In genomic region chr3:58372905-58373208, GRCm38 (mm10) we compare ENCODE assay signal across 8 mouse cellular contexts. TPM values are rescaled to one million over a fixed set of nuclear protein-coding genes. Genes with fewer than 3 reads are reported as not detected.
DNase-seq lines count a peak whose midpoint lies in the region; ATAC-seq and TF ChIP-seq lines count a peak whose summit lies in the region.

No protein-coding gene starts in this region.

- no peaks in the 10 kb centered on the region for H3K36me3 ChIP-seq in forebrain, embryonic 12.5 days (replicated peaks)
- no peaks in the 10 kb centered on the region for H3K36me3 ChIP-seq in intestine, postnatal 0 days (ENCODE audit: control insufficient read depth, insufficient read depth)
- no peaks in the 10 kb centered on the region for H3K36me3 ChIP-seq in neural tube, embryonic 12.5 days

- no peaks in the 10 kb centered on the region for H3K9me3 ChIP-seq in forebrain, embryonic 12.5 days
- no peaks in the 10 kb centered on the region for H3K9me3 ChIP-seq in intestine, postnatal 0 days (ENCODE audit: control insufficient read depth)
- no peaks in the 10 kb centered on the region for H3K9me3 ChIP-seq in neural tube, embryonic 12.5 days

- no peak for ATAC-seq in forebrain, embryonic 12.5 days (ENCODE audit: low FRiP score)
- peak; percentile 39 for ATAC-seq in intestine, postnatal 0 days
- ATAC-seq in neural tube, embryonic 12.5 days (ENCODE audit: low FRiP score, low read depth), result no peak; the same call in 1 of the 2 replicates
- no peak for ATAC-seq in megakaryocyte, adult 5-6 weeks (ENCODE audit: poor library complexity, severe bottlenecking)

- WGBS in forebrain, embryonic 12.5 days, result 11% methylated on average over 5 of the region's 5 CpGs
- WGBS in intestine, postnatal 0 days, result 4% methylated on average over 5 of the region's 5 CpGs
- 7% methylated on average over 5 of the region's 5 CpGs for whole genome bisulfite sequencing in neural tube, embryonic 12.5 days

- no peak for DNase-seq in layer of hippocampus, adult 2 months (ENCODE audit: low spot score in 2 of 2)
- DNase-seq in layer of hippocampus, adult 9-11 months, result no peak
- DNase-seq in B cell, adult 2 months, result no peak
- DNase-seq in lung, postnatal 25 days (ENCODE audit: low spot score), result no peak

- H3K27ac ChIP-seq in layer of hippocampus, adult 2 months, result peak overlapping the region; percentile 2; the same call in 1 of the 2 replicates
- no peak overlapping the region for H3K27ac ChIP-seq in forebrain, embryonic 12.5 days
- peak overlapping the region; percentile 72 for H3K27ac ChIP-seq in intestine, postnatal 0 days (ENCODE audit: low read depth, low read length)
- no peak overlapping the region for H3K27ac ChIP-seq in neural tube, embryonic 12.5 days

- peaks cover 21% of the 10 kb centered on the region for H3K4me1 ChIP-seq in forebrain, embryonic 12.5 days
- peaks cover 4% of the 10 kb centered on the region; the same call in 1 of the 2 replicates for H3K4me1 ChIP-seq in intestine, postnatal 0 days (replicated peaks; ENCODE audit: control insufficient read depth, insufficient read depth, low read length)
- H3K4me1 ChIP-seq in neural tube, embryonic 12.5 days, result peaks cover 11% of the 10 kb centered on the region

- H3K4me2 ChIP-seq in forebrain, embryonic 12.5 days, result peak overlapping the region; percentile 21
- H3K4me2 ChIP-seq in intestine, postnatal 0 days (replicated peaks; ENCODE audit: low read depth), result peak overlapping the region; percentile 56
- peak overlapping the region; percentile 46 for H3K4me2 ChIP-seq in neural tube, embryonic 12.5 days (replicated peaks)

- no peak for TF ChIP-seq CTCF in layer of hippocampus, adult 2 months (conservative IDR thresholded peaks at IDR 0.05)
- no peak for TF ChIP-seq CTCF in intestine, postnatal 0 days (IDR thresholded peaks at IDR 0.05; ENCODE audit: low read depth)

- H3K27me3 ChIP-seq in forebrain, embryonic 12.5 days, result 0 out of 2 replicates have a peak, but pooled peaks cover 6% of the 10 kb centered on the region
- no peaks in the 10 kb centered on the region for H3K27me3 ChIP-seq in intestine, postnatal 0 days (replicated peaks; ENCODE audit: control insufficient read depth, insufficient read depth, low read length)
- no peaks in the 10 kb centered on the region for H3K27me3 ChIP-seq in neural tube, embryonic 12.5 days (replicated peaks)

- H3K9ac ChIP-seq in forebrain, embryonic 12.5 days, result no peak overlapping the region
- H3K9ac ChIP-seq in intestine, postnatal 0 days (ENCODE audit: low read depth, low read length), result no peak overlapping the region
- H3K9ac ChIP-seq in neural tube, embryonic 12.5 days, result no peak overlapping the region

- H3K4me3 ChIP-seq in layer of hippocampus, adult 2 months, result no peak overlapping the region; the same call in 1 of the 2 replicates
- no peak overlapping the region for H3K4me3 ChIP-seq in forebrain, embryonic 12.5 days (replicated peaks)
- peak overlapping the region; percentile 1; the same call in 1 of the 2 replicates for H3K4me3 ChIP-seq in intestine, postnatal 0 days (ENCODE audit: low read depth, low read length)
- no peak overlapping the region for H3K4me3 ChIP-seq in neural tube, embryonic 12.5 days

RNA-seq across cellular contexts. Expression of gene Tsc22d2, which starts 41.7 kb away (rescaled TPM):
- 10 to 100 TPM; 37.4 to 42.8 TPM for total RNA-seq in layer of hippocampus, adult 2 months (2021)
- 12.0 and 14.8 TPM in 2 replicates for polyA plus RNA-seq in forebrain, embryonic 12.5 days (2016; fragmentation: Nextera tagmentation; extraction: Ambion mirVana)
- polyA plus RNA-seq in intestine, postnatal 0 days (2015; fragmentation: Nextera tagmentation; extraction: Ambion mirVana), result 10.5 and 13.2 TPM in 2 replicates
- 14.8 and 15.4 TPM in 2 replicates for polyA plus RNA-seq in neural tube, embryonic 12.5 days (2016; fragmentation: Nextera tagmentation; extraction: Ambion mirVana)
- total RNA-seq in megakaryocyte, adult 5-6 weeks (2015), result 24.6 and 27.2 TPM in 2 replicates
- total RNA-seq in megakaryocyte, adult 5-6 weeks (2017), result 13.9 and 15.7 TPM in 2 replicates

Comparison
In these comparisons a context has a peak if more than half of its experiments do, and no peak if none do; other contexts are left out.
1. H3K27ac ChIP-seq: peak in layer of hippocampus, adult 2 months (single experiment) and intestine, postnatal 0 days (single experiment); none in forebrain, embryonic 12.5 days (single experiment) and neural tube, embryonic 12.5 days (single experiment).
2. Peak in every context shown above with its lines, with median percentiles within 50 percentile points of each other: H3K4me2 ChIP-seq.